Mouse (Mus musculus): ENCODE data around the gene Myh7b. TPM values are rescaled to one million over a fixed set of nuclear protein-coding genes. Genes with fewer than 3 reads are reported as not detected.
A peak's percentile ranks its signal among the peaks of the same experiment; 100 is the strongest.

Myh7b gene
- not detected in 2 replicates for total RNA-seq (2014; rRNA removed)
- not detected in 2 replicates for polyA plus RNA-seq (2012; rRNA removed)

GRCm38 (mm10) chr2:155610978-155611377 is at the start of gene Myh7b:
Gene Myh7b, plus strand, starts transcription at chr2:155611212.
- no peaks in the 10 kb centered on the region for H3K36me3 ChIP-seq (ENCODE audit: control insufficient read depth, insufficient read depth, low read length)
- TF ChIP-seq CTCF (IDR thresholded peaks at IDR 0.05; ENCODE audit: low read depth, low read length) (no peak), POLR2A (IDR thresholded peaks at IDR 0.05; ENCODE audit: extremely low read depth, insufficient read depth, low read length) (no peak)
- H3K4me1 ChIP-seq (ENCODE audit: control insufficient read depth, insufficient read depth, low read length): peaks cover 3% of the 10 kb centered on the region; the same call in 1 of the 2 replicates
- H3K27ac ChIP-seq (replicated peaks; ENCODE audit: insufficient read depth, low read depth, low read length): no peak within 1 kb of the TSS
- DNase-seq (ENCODE audit: extremely low read depth, low read depth, low spot score): no peak
- H3K79me2 ChIP-seq (ENCODE audit: control insufficient read depth, insufficient read depth, low read length): no peaks in the 10 kb centered on the region
- no peaks in the 10 kb centered on the region for H3K27me3 ChIP-seq (ENCODE audit: control insufficient read depth, insufficient read depth, low read length)
- 55% methylated on average over 4 of the region's 4 CpGs for WGBS
- no peak within 1 kb of the TSS for H3K9ac ChIP-seq (ENCODE audit: low read depth, low read length)
- no peak within 1 kb of the TSS for H3K4me3 ChIP-seq (ENCODE audit: insufficient read depth, low read depth, low read length)

GRCm38 (mm10) chr2:155562209-155562608 is 48.8 kb upstream of the Myh7b start:
- H3K36me3 ChIP-seq (ENCODE audit: control insufficient read depth, insufficient read depth, low read length): peaks cover 80% of the 10 kb centered on the region
- no peak overlapping the region for H3K27ac ChIP-seq (replicated peaks; ENCODE audit: insufficient read depth, low read depth, low read length)
- H3K79me2 ChIP-seq (ENCODE audit: control insufficient read depth, insufficient read depth, low read length): no peaks in the 10 kb centered on the region
- no peak for DNase-seq (ENCODE audit: extremely low read depth, low read depth, low spot score)
- no peak overlapping the region for H3K9ac ChIP-seq (ENCODE audit: low read depth, low read length)
- no peak overlapping the region for H3K4me3 ChIP-seq (ENCODE audit: insufficient read depth, low read depth, low read length)
- TF ChIP-seq CTCF (IDR thresholded peaks at IDR 0.05; ENCODE audit: low read depth, low read length) (no peak), POLR2A (IDR thresholded peaks at IDR 0.05; ENCODE audit: extremely low read depth, insufficient read depth, low read length) (no peak)
- no peaks in the 10 kb centered on the region for H3K4me1 ChIP-seq (ENCODE audit: control insufficient read depth, insufficient read depth, low read length)
- 39% methylated on average over 1 of the region's 1 CpGs for WGBS
- no peaks in the 10 kb centered on the region for H3K27me3 ChIP-seq (ENCODE audit: control insufficient read depth, insufficient read depth, low read length)

GRCm38 (mm10) chr2:155562934-155563333 is 48.1 kb upstream of the Myh7b start:
- DNase-seq (ENCODE audit: extremely low read depth, low read depth, low spot score): no peak
- no peak overlapping the region for H3K27ac ChIP-seq (replicated peaks; ENCODE audit: insufficient read depth, low read depth, low read length)
- H3K4me3 ChIP-seq (ENCODE audit: insufficient read depth, low read depth, low read length): no peak overlapping the region
- no peak for TF ChIP-seq POLR2A (IDR thresholded peaks at IDR 0.05; ENCODE audit: extremely low read depth, insufficient read depth, low read length)
- no peak for TF ChIP-seq CTCF (IDR thresholded peaks at IDR 0.05; ENCODE audit: low read depth, low read length)
- no peaks in the 10 kb centered on the region for H3K4me1 ChIP-seq (ENCODE audit: control insufficient read depth, insufficient read depth, low read length)
- peaks cover 82% of the 10 kb centered on the region for H3K36me3 ChIP-seq (ENCODE audit: control insufficient read depth, insufficient read depth, low read length)
- no peaks in the 10 kb centered on the region for H3K27me3 ChIP-seq (ENCODE audit: control insufficient read depth, insufficient read depth, low read length)
- no peaks in the 10 kb centered on the region for H3K79me2 ChIP-seq (ENCODE audit: control insufficient read depth, insufficient read depth, low read length)
- H3K9ac ChIP-seq (ENCODE audit: low read depth, low read length): no peak overlapping the region
- WGBS: 79% methylated on average over 4 of the region's 4 CpGs

- no peaks in the 10 kb centered on the region for H3K4me1 ChIP-seq (ENCODE audit: control insufficient read depth, insufficient read depth, low read length)
- H3K36me3 ChIP-seq (ENCODE audit: control insufficient read depth, insufficient read depth, low read length): peaks cover 73% of the 10 kb centered on the region
- no peaks in the 10 kb centered on the region for H3K27me3 ChIP-seq (ENCODE audit: control insufficient read depth, insufficient read depth, low read length)
- no peaks in the 10 kb centered on the region for H3K79me2 ChIP-seq (ENCODE audit: control insufficient read depth, insufficient read depth, low read length)
- 88% methylated on average over 5 of the region's 5 CpGs for WGBS
- no peak overlapping the region for H3K27ac ChIP-seq (replicated peaks; ENCODE audit: insufficient read depth, low read depth, low read length)
- TF ChIP-seq POLR2A (IDR thresholded peaks at IDR 0.05; ENCODE audit: extremely low read depth, insufficient read depth, low read length): no peak
- TF ChIP-seq CTCF (IDR thresholded peaks at IDR 0.05; ENCODE audit: low read depth, low read length): no peak
- H3K4me3 ChIP-seq (ENCODE audit: insufficient read depth, low read depth, low read length): no peak overlapping the region
- no peak for DNase-seq (ENCODE audit: extremely low read depth, low read depth, low spot score)
- no peak overlapping the region for H3K9ac ChIP-seq (ENCODE audit: low read depth, low read length)
These were observed 43.3 kb upstream of the Myh7b start for GRCm38 (mm10) chr2:155567751-155568150.

- Histone ChIP-seq H3K4me1 (ENCODE audit: control insufficient read depth, insufficient read depth, low read length) (no peaks in the 10 kb centered on the region; the same call in 1 of the 2 replicates), H3K36me3 (ENCODE audit: control insufficient read depth, insufficient read depth, low read length) (peaks cover 69% of the 10 kb centered on the region), H3K9ac (ENCODE audit: low read depth, low read length) (no peak overlapping the region), H3K27me3 (ENCODE audit: control insufficient read depth, insufficient read depth, low read length) (no peaks in the 10 kb centered on the region), H3K79me2 (ENCODE audit: control insufficient read depth, insufficient read depth, low read length) (no peaks in the 10 kb centered on the region), H3K27ac (replicated peaks; ENCODE audit: insufficient read depth, low read depth, low read length) (no peak overlapping the region), H3K4me3 (ENCODE audit: insufficient read depth, low read depth, low read length) (no peak overlapping the region)
- DNase-seq (ENCODE audit: extremely low read depth, low read depth, low spot score): peak; percentile 59
- TF ChIP-seq POLR2A (IDR thresholded peaks at IDR 0.05; ENCODE audit: extremely low read depth, insufficient read depth, low read length) (no peak), CTCF (IDR thresholded peaks at IDR 0.05; ENCODE audit: low read depth, low read length) (no peak)
- WGBS: 50% methylated on average over 3 of the region's 3 CpGs
These were observed 41.7 kb upstream of the Myh7b start for GRCm38 (mm10) chr2:155569223-155569807.

GRCm38 (mm10) chr2:155573001-155573400 is 38.0 kb upstream of the Myh7b start:
- H3K79me2 ChIP-seq (ENCODE audit: control insufficient read depth, insufficient read depth, low read length): no peaks in the 10 kb centered on the region
- H3K27me3 ChIP-seq (ENCODE audit: control insufficient read depth, insufficient read depth, low read length): no peaks in the 10 kb centered on the region
- no peak for DNase-seq (ENCODE audit: extremely low read depth, low read depth, low spot score)
- no peak for TF ChIP-seq POLR2A (IDR thresholded peaks at IDR 0.05; ENCODE audit: extremely low read depth, insufficient read depth, low read length)
- no peak for TF ChIP-seq CTCF (IDR thresholded peaks at IDR 0.05; ENCODE audit: low read depth, low read length)
- H3K4me1 ChIP-seq (ENCODE audit: control insufficient read depth, insufficient read depth, low read length): peaks cover 10% of the 10 kb centered on the region
- H3K36me3 ChIP-seq (ENCODE audit: control insufficient read depth, insufficient read depth, low read length): peaks cover 62% of the 10 kb centered on the region
- no peak overlapping the region for H3K9ac ChIP-seq (ENCODE audit: low read depth, low read length)
- H3K27ac ChIP-seq (replicated peaks; ENCODE audit: insufficient read depth, low read depth, low read length): no peak overlapping the region
- 88% methylated on average over 9 of the region's 9 CpGs for WGBS
- no peak overlapping the region for H3K4me3 ChIP-seq (ENCODE audit: insufficient read depth, low read depth, low read length)

Measured in liver, adult 2 months (tissue).